Mouse (Mus musculus) midbrain, embryonic 15.5 days (tissue): ENCODE data around the gene Dst. TPM values are rescaled to one million over a fixed set of nuclear protein-coding genes. Genes with fewer than 3 reads are reported as not detected.
A peak's percentile ranks its signal among the peaks of the same experiment; 100 is the strongest.

ENCODE experiments used
- ATAC-seq: fragments of 200-750 bp; cut with Nextera tagmentation; replicated peaks from 2 replicates; pipeline ENCODE4 v1.8.0; 2017; ENCODE audit warnings: moderate TSS enrichment
- H3K27ac ChIP-seq: fragments of 300-500 bp; sonication (generic); 2 replicates; pipeline ENCODE4 v1.5.1; 2015; ENCODE audit warnings: mild to moderate bottlenecking, inconsistent platforms
- H3K27me3 ChIP-seq: fragments of 300-500 bp; sonication (generic); replicated peaks from 2 replicates; pipeline ENCODE4 v1.6.1; 2015; ENCODE audit warnings: inconsistent platforms
- H3K36me3 ChIP-seq: fragments of 300-500 bp; sonication (generic); replicated peaks from 2 replicates; pipeline ENCODE4 v1.6.1; 2015; ENCODE audit warnings: inconsistent platforms
- H3K4me1 ChIP-seq: fragments of 300-500 bp; sonication (generic); 2 replicates; pipeline ENCODE4 v1.6.1; 2015; ENCODE audit warnings: inconsistent platforms
- H3K4me2 ChIP-seq: fragments of 300-500 bp; sonication (generic); 2 replicates; pipeline ENCODE4 v1.6.1; 2015; ENCODE audit warnings: inconsistent platforms, mild to moderate bottlenecking, moderate library complexity
- H3K4me3 ChIP-seq: fragments of 300-500 bp; sonication (generic); 2 replicates; pipeline ENCODE4 v1.5.1; 2015; ENCODE audit warnings: mild to moderate bottlenecking, inconsistent platforms
- H3K9ac ChIP-seq: fragments of 300-500 bp; sonication (generic); 2 replicates; pipeline ENCODE4 v1.6.1; 2015; ENCODE audit warnings: mild to moderate bottlenecking, inconsistent platforms
- H3K9me3 ChIP-seq: fragments of 300-500 bp; sonication (generic); 2 replicates; pipeline ENCODE4 v1.6.1; 2016; ENCODE audit warnings: inconsistent platforms
- WGBS: fragments of 180-500 bp; shearing (Covaris S2); methylation state at CpG from one replicate; pipeline ENCODE4 v1.1.7; 2015; ENCODE audit warnings: mixed read lengths; 5-methylcytosine and 5-hydroxymethylcytosine counted together
- polyA plus RNA-seq: library from polyadenylated mRNA; unstranded; fragments of >200 nt; fragmentation: Nextera tagmentation; extraction: Ambion mirVana; gene quantifications from 2 replicates; pipeline ENCODE4 v1.2.1, GENCODE M21; 2015

Dst gene
- polyA plus RNA-seq, 1 experiment from 2014 or later = 43.0 TPM

DNA sequence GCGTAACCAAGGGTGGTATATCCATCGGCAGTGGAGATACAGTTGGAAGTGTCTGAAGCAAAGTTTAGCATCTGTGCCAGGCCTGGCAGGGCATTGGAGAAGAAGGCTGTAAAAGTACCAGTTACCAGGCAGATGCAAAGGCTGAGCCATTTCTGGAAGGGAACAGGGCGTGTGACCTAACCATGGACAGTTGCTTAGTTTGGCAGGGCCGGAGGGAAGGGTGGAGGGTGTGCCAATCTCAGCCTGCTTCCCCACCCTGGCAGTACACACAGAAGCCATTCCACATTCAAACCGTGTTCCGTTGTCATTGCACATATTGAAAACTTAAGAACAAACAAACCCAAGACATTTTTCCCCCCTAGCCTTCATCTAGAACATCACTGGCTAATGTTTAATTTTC lies 212.0 kb downstream of the Dst start:
- Histone ChIP-seq H3K4me1 (0 out of 2 replicates have a peak, but pooled peaks cover 2% of the 10 kb centered on the region), H3K36me3 (no peaks in the 10 kb centered on the region), H3K27ac (no peak overlapping the region), H3K9me3 (no peaks in the 10 kb centered on the region), H3K9ac (no peak overlapping the region), H3K4me2 (no peak overlapping the region), H3K27me3 (no peaks in the 10 kb centered on the region), H3K4me3 (no peak overlapping the region)
- 91% methylated on average over 6 of the region's 6 CpGs for WGBS
- ATAC-seq = no peak

GRCm38 (mm10) chr1:34120602-34121001 lies 212.6 kb downstream of the Dst start:
- no peak overlapping the region for H3K27ac ChIP-seq
- no peaks in the 10 kb centered on the region for H3K4me1 ChIP-seq
- H3K4me2 ChIP-seq = no peak overlapping the region
- WGBS = 77% methylated on average over 6 of the region's 6 CpGs
- no peak overlapping the region for H3K9ac ChIP-seq
- H3K27me3 ChIP-seq = no peaks in the 10 kb centered on the region
- H3K4me3 ChIP-seq = no peak overlapping the region
- no peaks in the 10 kb centered on the region for H3K36me3 ChIP-seq
- ATAC-seq = no peak
- no peaks in the 10 kb centered on the region for H3K9me3 ChIP-seq

GRCm38 (mm10) chr1:34121157-34122015 lies 213.4 kb downstream of the Dst start:
- H3K9me3 ChIP-seq = no peaks in the 10 kb centered on the region
- H3K4me2 ChIP-seq = peak overlapping the region; percentile 20; the same call in 1 of the 2 replicates
- H3K27me3 ChIP-seq = no peaks in the 10 kb centered on the region
- peak overlapping the region; percentile 34; the same call in 1 of the 2 replicates for H3K27ac ChIP-seq
- H3K4me1 ChIP-seq = no peaks in the 10 kb centered on the region
- 72% methylated on average over 29 of the region's 29 CpGs for WGBS
- ATAC-seq = no peak
- H3K36me3 ChIP-seq = no peaks in the 10 kb centered on the region
- H3K4me3 ChIP-seq = no peak overlapping the region
- H3K9ac ChIP-seq = no peak overlapping the region

DNA sequence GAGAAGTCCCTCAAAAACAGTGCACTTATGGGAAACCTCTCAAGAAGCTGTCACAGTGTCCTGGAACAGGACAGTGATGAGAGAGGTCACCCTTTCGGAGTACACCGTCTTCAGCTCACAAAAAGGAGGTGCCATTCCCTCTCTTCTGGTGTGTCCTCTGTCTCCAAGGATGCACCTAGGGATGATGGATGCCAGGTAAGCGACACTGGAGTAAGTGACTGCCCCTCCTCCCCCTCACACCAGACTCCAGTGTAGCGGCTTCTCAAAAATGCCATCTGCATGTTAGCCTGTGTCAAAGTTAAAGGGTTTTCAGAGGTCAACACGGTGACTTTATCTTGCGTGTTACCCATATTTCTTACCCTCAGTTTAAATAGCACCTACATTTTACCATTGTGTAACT lies 214.2 kb downstream of the Dst start:
- no peaks in the 10 kb centered on the region for H3K36me3 ChIP-seq
- no peak for ATAC-seq
- H3K4me3 ChIP-seq = no peak overlapping the region
- H3K9ac ChIP-seq = no peak overlapping the region
- H3K4me1 ChIP-seq = no peaks in the 10 kb centered on the region
- H3K27ac ChIP-seq = no peak overlapping the region
- 91% methylated on average over 6 of the region's 6 CpGs for WGBS
- H3K27me3 ChIP-seq = no peaks in the 10 kb centered on the region
- no peak overlapping the region for H3K4me2 ChIP-seq
- no peaks in the 10 kb centered on the region for H3K9me3 ChIP-seq

GRCm38 (mm10) chr1:34122905-34123304 lies 214.9 kb downstream of the Dst start:
- Histone ChIP-seq H3K27me3 (no peaks in the 10 kb centered on the region), H3K27ac (no peak overlapping the region), H3K36me3 (no peaks in the 10 kb centered on the region), H3K9me3 (no peaks in the 10 kb centered on the region), H3K4me3 (no peak overlapping the region), H3K4me1 (no peaks in the 10 kb centered on the region), H3K4me2 (no peak overlapping the region), H3K9ac (no peak overlapping the region)
- WGBS = 74% methylated on average over 1 of the region's 1 CpGs
- no peak for ATAC-seq

GRCm38 (mm10) chr1:34123334-34123733 lies 215.3 kb downstream of the Dst start:
- Histone ChIP-seq H3K27me3 (no peaks in the 10 kb centered on the region), H3K9ac (no peak overlapping the region), H3K36me3 (no peaks in the 10 kb centered on the region), H3K9me3 (no peaks in the 10 kb centered on the region), H3K4me1 (no peaks in the 10 kb centered on the region), H3K4me3 (no peak overlapping the region), H3K27ac (no peak overlapping the region), H3K4me2 (no peak overlapping the region)
- ATAC-seq = no peak
- 85% methylated on average over 5 of the region's 5 CpGs for WGBS

DNA sequence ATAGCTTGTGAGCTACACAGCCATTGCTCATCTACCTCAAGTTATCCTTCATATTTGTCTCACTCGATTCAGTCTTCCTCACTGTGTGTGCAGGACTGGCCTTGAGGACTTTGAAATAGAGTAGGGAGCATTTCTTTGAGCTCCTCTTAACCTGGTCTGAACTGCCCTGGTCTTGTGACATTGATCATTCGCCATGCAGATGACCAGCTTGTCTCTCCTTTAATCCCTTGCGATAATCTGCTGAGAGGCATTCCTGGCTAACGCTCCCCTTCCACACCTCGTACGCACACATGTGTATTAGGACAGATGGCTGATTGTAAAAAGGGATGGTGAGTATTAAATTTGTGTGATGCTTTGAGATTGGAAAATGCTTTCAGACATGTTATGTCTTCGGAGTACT lies 216.4 kb downstream of the Dst start:
- Histone ChIP-seq H3K9ac (no peak overlapping the region), H3K4me1 (no peaks in the 10 kb centered on the region), H3K4me2 (no peak overlapping the region), H3K27me3 (no peaks in the 10 kb centered on the region), H3K9me3 (no peaks in the 10 kb centered on the region), H3K27ac (no peak overlapping the region), H3K4me3 (no peak overlapping the region), H3K36me3 (no peaks in the 10 kb centered on the region)
- no peak for ATAC-seq
- WGBS = 68% methylated on average over 7 of the region's 7 CpGs

GRCm38 (mm10) chr1:34125148-34125547 lies 217.1 kb downstream of the Dst start:
- Histone ChIP-seq H3K4me1 (no peaks in the 10 kb centered on the region), H3K36me3 (no peaks in the 10 kb centered on the region), H3K27me3 (no peaks in the 10 kb centered on the region), H3K9ac (no peak overlapping the region), H3K4me3 (no peak overlapping the region), H3K27ac (no peak overlapping the region), H3K4me2 (no peak overlapping the region), H3K9me3 (no peaks in the 10 kb centered on the region)
- no peak for ATAC-seq
- WGBS = 83% methylated on average over 5 of the region's 5 CpGs

- Histone ChIP-seq H3K4me3 (no peak overlapping the region), H3K9me3 (no peaks in the 10 kb centered on the region), H3K4me1 (no peaks in the 10 kb centered on the region), H3K36me3 (no peaks in the 10 kb centered on the region), H3K27me3 (no peaks in the 10 kb centered on the region), H3K4me2 (no peak overlapping the region), H3K27ac (no peak overlapping the region), H3K9ac (no peak overlapping the region)
- no peak for ATAC-seq
- 79% methylated on average over 15 of the region's 15 CpGs for WGBS
Observed at GRCm38 (mm10) chr1:34127714-34128474, 219.9 kb downstream of the Dst start.

DNA sequence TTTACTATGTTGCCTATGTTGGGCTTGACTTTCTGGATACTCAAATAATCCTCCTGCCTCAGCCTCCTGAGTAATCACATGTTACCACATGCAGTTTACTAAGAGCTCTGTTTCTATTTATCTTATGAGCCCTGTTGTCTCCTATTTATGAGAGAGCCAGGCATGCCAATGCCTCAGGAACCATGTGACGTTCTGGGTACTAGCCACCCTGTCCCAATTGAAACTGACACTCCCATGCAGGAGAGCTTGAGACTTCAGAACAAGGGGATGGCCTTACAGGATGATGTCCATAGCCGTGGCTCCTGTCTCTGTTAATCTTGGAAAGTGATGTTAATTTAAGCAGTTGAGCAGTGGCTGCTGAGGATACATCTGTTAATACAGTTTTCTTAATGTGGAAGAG lies 220.8 kb downstream of the Dst start:
- WGBS = 91% methylated on average over 2 of the region's 2 CpGs

DNA sequence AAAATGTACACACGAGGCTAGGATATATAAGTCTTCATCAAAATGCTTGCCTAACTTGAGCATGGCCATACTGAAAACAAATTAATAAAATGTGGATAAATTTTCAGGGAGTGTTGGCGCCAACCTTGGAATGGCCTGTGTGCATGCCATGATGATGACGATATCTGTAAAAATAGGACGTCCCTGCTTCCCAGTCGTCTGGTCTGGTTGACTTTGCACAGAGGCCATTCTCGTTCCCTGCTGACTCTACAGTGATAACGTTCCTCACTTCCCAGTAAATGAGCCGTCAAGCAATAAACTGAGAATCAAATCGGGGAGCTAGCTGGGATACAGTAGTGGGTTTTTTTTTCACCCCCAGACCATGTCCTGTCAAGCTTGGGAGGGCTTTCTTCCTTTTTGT lies 221.7 kb downstream of the Dst start:
- H3K36me3 ChIP-seq = no peaks in the 10 kb centered on the region
- no peak for ATAC-seq
- no peak overlapping the region for H3K4me2 ChIP-seq
- WGBS = 84% methylated on average over 9 of the region's 9 CpGs
- no peak overlapping the region for H3K27ac ChIP-seq
- no peaks in the 10 kb centered on the region for H3K4me1 ChIP-seq
- H3K9me3 ChIP-seq = no peaks in the 10 kb centered on the region
- no peak overlapping the region for H3K9ac ChIP-seq
- H3K27me3 ChIP-seq = no peaks in the 10 kb centered on the region
- no peak overlapping the region for H3K4me3 ChIP-seq

More for the DNA sequence above, 220.8 kb downstream of the Dst start:
- H3K9ac ChIP-seq = no peak overlapping the region
- H3K27me3 ChIP-seq = no peaks in the 10 kb centered on the region
- no peaks in the 10 kb centered on the region for H3K4me1 ChIP-seq
- no peak overlapping the region for H3K27ac ChIP-seq
- H3K36me3 ChIP-seq = no peaks in the 10 kb centered on the region
- no peak for ATAC-seq
- H3K4me2 ChIP-seq = no peak overlapping the region
- H3K9me3 ChIP-seq = no peaks in the 10 kb centered on the region
- no peak overlapping the region for H3K4me3 ChIP-seq

DNA sequence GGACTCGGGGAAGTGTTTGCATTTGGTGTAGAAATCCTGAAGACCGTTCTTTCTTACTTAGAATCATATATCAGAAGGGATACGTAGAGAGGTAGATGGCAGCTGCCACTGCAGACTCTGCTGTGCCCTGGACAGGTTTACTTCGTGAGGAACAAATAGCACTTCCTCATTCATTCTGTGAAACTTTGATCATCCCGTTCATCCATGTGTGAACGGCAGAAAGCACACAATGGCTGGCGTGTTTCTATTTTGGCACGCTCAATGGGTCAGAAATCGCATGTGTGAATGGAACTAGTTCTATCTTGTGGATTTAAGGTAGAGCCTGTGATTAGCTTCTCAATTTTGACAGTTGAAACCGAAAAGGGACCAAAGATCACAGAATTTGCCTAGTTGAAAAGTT lies 222.8 kb downstream of the Dst start:
- no peak overlapping the region for H3K9ac ChIP-seq
- 53% methylated on average over 10 of the region's 10 CpGs for WGBS
- H3K27me3 ChIP-seq = no peaks in the 10 kb centered on the region
- H3K4me3 ChIP-seq = no peak overlapping the region
- H3K4me1 ChIP-seq = no peaks in the 10 kb centered on the region
- H3K4me2 ChIP-seq = no peak overlapping the region
- H3K36me3 ChIP-seq = no peaks in the 10 kb centered on the region
- no peak overlapping the region for H3K27ac ChIP-seq
- no peaks in the 10 kb centered on the region for H3K9me3 ChIP-seq
- ATAC-seq = no peak
